Mouse (Mus musculus) stomach, embryonic 16.5 days (tissue): Measurements from ENCODE around the gene 1700020N01Rik. TPM values are rescaled to one million over a fixed set of nuclear protein-coding genes. Genes with fewer than 3 reads are reported as not detected.
A peak's percentile ranks its signal among the peaks of the same experiment; 100 is the strongest.

ENCODE experiments used
- ATAC-seq: fragments of 200-750 bp; cut with Nextera tagmentation; 2 replicates; pipeline ENCODE4 v1.8.0; 2017; ENCODE audit warnings: moderate number of reproducible peaks, moderate TSS enrichment; ENCODE audit not compliant: insufficient read depth, low FRiP score
- H3K27ac ChIP-seq: fragments of 300-500 bp; sonication (generic); 2 replicates; pipeline ENCODE4 v1.5.1; 2014; ENCODE audit warnings: low read length
- H3K27me3 ChIP-seq: fragments of 300-500 bp; sonication (generic); 2 replicates; pipeline ENCODE4 v1.6.1; 2014; ENCODE audit warnings: low read length, control low read depth, mixed read lengths; ENCODE audit not compliant: control insufficient read depth, insufficient read depth
- H3K36me3 ChIP-seq: fragments of 300-500 bp; sonication (generic); 2 replicates; pipeline ENCODE4 v1.6.1; 2014; ENCODE audit warnings: low read length; ENCODE audit not compliant: control insufficient read depth, insufficient read depth
- H3K4me1 ChIP-seq: fragments of 300-500 bp; sonication (generic); 2 replicates; pipeline ENCODE4 v1.6.1; 2014; ENCODE audit warnings: low read length, control low read depth, mixed read lengths; ENCODE audit not compliant: control insufficient read depth, insufficient read depth
- H3K4me2 ChIP-seq: fragments of 300-500 bp; sonication (generic); 2 replicates; pipeline ENCODE4 v1.6.1; 2014; ENCODE audit warnings: low read depth, low read length, mixed read lengths
- H3K4me3 ChIP-seq: fragments of 300-500 bp; sonication (generic); replicated peaks from 2 replicates; pipeline ENCODE4 v1.5.1; 2014; ENCODE audit warnings: mild to moderate bottlenecking, low read length
- H3K9ac ChIP-seq: fragments of 300-500 bp; sonication (generic); 2 replicates; pipeline ENCODE4 v1.6.1; 2014; ENCODE audit warnings: low read length
- H3K9me3 ChIP-seq: fragments of 300-500 bp; sonication (generic); replicated peaks from 2 replicates; pipeline ENCODE4 v1.6.1; 2016; ENCODE audit warnings: low read length, control low read depth; ENCODE audit not compliant: control insufficient read depth
- WGBS: fragments of 180-500 bp; shearing (Covaris S2); extraction: QIAGEN DNeasy Blood & Tissue Kit; methylation state at CpG from one replicate; pipeline ENCODE4 v1.1.7; 2014; 5-methylcytosine and 5-hydroxymethylcytosine counted together
- polyA plus RNA-seq: library from polyadenylated mRNA; unstranded; fragments of >200 nt; fragmentation: Nextera tagmentation; extraction: Ambion mirVana; gene quantifications from 2 replicates; pipeline ENCODE4 v1.2.1, GENCODE M21; 2015

Gene 1700020N01Rik
- polyA plus RNA-seq, 1 experiment from 2014 or later: not detected

DNA sequence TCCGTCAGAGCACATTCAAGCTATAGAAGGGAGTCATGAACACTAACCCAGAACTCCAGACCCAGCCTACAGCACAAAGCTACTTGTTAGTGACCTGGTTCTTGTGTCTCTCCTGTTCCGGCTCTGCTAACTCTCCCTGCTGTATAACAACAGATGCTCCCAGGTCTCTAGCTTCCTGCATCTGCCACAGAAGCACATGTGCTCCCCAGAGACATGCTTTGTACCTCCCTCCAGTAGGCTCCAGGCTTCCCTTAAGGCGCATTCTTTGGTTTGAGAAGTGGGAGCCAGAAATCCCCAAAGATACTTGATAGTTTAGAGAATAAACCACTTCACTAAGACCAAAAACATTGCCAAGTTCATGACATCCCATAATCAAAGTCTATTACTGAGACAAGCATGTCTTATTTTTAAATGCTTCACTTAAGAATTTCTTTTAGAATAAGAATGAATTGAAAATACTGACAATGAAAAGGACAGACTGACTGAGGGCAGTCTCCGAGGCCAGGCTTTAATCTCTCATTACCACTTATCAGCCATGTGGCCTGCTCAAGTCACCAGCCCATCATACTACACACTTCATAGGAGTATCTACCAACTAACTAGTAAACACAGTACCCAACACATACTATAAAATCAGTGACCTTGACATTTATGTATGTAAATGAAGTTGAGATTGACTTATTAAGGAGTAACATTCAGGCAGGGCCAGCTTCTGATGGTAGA is 43.2 kb downstream of the 1700020N01Rik start:
- Histone ChIP-seq H3K4me2 (no peak overlapping the region), H3K36me3 (no peaks in the 10 kb centered on the region), H3K9me3 (no peaks in the 10 kb centered on the region), H3K27me3 (no peaks in the 10 kb centered on the region), H3K9ac (no peak overlapping the region), H3K4me1 (no peaks in the 10 kb centered on the region), H3K27ac (no peak overlapping the region), H3K4me3 (no peak overlapping the region)
- ATAC-seq: no peak
- WGBS: 77% methylated on average over 4 of the region's 4 CpGs

DNA sequence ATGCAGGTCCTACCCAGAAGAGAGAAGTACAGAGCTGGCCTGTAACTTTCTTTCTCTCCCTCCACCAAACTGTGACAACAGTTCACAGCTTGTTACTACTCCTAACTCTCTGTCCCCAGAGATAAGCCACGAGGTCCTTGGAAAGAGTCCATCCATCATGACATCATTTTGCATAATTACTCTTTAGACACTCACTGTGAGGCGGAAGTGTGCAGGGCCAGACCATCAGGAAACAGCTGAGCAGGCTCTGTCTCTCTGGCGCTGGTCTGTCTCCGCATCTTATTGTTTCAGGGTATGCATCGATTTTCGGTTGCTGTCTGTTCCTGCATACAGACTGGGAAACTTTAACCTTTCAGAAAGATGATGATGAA is 43.8 kb downstream of the 1700020N01Rik start:
- Histone ChIP-seq H3K36me3 (no peaks in the 10 kb centered on the region), H3K27me3 (no peaks in the 10 kb centered on the region), H3K4me1 (no peaks in the 10 kb centered on the region), H3K27ac (no peak overlapping the region), H3K4me3 (no peak overlapping the region), H3K9me3 (no peaks in the 10 kb centered on the region), H3K9ac (no peak overlapping the region), H3K4me2 (no peak overlapping the region)
- WGBS: 55% methylated on average over 6 of the region's 6 CpGs
- ATAC-seq: no peak

- Histone ChIP-seq H3K27me3 (no peaks in the 10 kb centered on the region), H3K27ac (no peak overlapping the region)
Measured at GRCm38 (mm10) chr10:21651388-21651787, 58.4 kb downstream of the 1700020N01Rik start.

DNA sequence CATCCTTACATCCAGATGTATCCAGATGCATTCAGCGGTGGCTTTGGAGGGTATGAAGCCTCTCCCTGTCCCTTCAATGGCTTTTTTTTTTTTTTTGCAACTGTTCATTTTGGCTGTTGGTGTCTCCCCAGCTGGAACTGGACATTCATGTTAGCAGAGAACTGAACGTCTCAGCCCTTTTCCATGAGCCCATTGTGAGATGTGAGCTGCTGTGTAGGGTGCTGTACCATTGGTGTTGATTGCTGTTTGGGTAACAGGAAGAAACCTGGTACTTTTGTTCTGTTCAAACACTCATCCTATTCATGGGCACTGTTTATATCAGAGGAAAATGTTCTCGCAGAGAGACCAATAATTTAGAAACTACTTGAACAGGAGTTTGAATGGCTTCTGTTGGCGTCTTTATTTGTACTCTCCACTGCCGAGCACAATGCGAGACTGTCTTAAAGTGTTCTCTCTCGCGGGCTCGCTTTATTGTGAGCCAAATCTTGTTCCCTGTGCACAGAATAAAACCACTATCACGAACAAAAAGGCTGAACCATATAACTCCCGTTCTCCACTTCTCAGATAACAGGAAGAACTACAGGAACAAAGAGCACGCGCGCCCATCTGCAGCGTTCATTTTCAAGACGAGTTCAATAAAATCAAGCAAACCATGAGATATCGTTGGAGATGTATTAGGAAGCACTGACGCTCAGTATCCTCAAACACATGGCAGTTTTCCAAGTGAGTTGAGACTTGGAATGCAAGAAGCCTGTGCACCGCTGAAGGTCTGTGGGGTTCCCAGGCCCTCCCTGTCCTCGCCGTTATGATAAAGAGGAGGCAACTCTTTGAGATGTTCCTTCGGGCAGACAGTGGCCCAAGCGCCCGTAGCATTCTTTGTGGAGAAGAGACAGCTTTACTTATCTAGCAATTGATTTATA is 59.7 kb downstream of the 1700020N01Rik start:
- H3K27ac ChIP-seq: no peak overlapping the region
- H3K9me3 ChIP-seq: no peaks in the 10 kb centered on the region
- 85% methylated on average over 24 of the region's 24 CpGs for WGBS
- H3K36me3 ChIP-seq: no peaks in the 10 kb centered on the region
- H3K27me3 ChIP-seq: no peaks in the 10 kb centered on the region
- no peak overlapping the region for H3K9ac ChIP-seq
- H3K4me3 ChIP-seq: no peak overlapping the region
- ATAC-seq: no peak
- no peaks in the 10 kb centered on the region for H3K4me1 ChIP-seq
- no peak overlapping the region for H3K4me2 ChIP-seq

More at GRCm38 (mm10) chr10:21651388-21651787, 58.4 kb downstream of the 1700020N01Rik start:
- Histone ChIP-seq H3K9me3 (no peaks in the 10 kb centered on the region), H3K4me2 (no peak overlapping the region), H3K36me3 (no peaks in the 10 kb centered on the region), H3K4me1 (no peaks in the 10 kb centered on the region), H3K9ac (no peak overlapping the region), H3K4me3 (no peak overlapping the region)
- ATAC-seq: no peak
- WGBS: 79% methylated on average over 4 of the region's 4 CpGs

DNA sequence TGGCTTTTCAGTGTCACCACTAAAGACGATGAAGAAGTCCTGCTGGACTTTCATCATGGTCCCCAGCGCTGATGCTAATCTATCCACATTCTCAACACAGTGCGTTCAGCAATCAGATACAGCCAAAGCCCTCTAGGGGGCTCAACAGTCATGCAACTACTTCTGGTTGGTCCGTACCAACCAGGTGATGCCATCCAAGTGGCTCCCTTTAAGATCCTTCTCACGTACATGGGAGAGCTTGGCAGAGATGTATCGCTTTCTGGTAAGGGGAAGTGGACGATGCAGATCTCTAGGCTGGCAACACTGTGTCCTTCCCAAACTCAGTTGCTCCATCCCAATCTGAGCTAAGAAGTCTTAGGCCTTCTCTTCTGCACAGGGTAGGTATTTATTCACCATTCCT is 60.5 kb downstream of the 1700020N01Rik start:
- Histone ChIP-seq H3K4me2 (no peak overlapping the region), H3K9me3 (no peaks in the 10 kb centered on the region), H3K36me3 (no peaks in the 10 kb centered on the region), H3K9ac (no peak overlapping the region), H3K4me1 (no peaks in the 10 kb centered on the region), H3K27ac (no peak overlapping the region), H3K4me3 (no peak overlapping the region), H3K27me3 (no peaks in the 10 kb centered on the region)
- ATAC-seq: no peak
- 93% methylated on average over 7 of the region's 7 CpGs for WGBS

DNA sequence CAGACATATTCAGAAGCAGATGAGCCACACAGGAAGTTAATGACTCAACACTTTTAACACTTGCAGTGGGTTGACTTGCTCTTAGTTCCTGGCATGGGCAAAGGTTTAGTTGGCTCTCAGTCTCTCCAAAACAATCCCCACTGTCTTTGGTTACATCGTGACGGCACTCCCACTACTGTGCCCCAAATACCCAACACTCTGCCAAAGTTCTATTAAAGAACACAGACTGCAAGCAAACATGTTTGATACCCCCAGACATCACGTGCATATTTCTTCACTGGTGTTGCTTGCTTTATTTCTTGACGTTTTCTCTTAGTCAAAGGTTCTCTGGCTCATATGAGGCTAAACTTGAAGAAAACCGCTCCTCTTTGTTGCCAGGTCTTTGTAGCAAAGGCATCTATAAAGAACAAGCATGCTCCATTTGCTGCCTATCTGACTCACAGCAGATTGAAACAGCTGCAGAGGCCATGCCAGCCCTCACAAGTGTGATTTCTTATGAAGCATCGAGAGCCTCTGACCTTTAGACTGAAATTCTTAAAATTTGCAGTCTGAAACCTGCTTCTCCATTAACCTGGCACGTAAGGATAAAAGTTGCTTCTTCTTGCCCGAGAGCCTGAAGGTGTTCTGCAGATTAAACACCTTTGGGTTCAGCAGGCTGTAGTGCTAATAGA is 66.8 kb downstream of the 1700020N01Rik start:
- H3K27me3 ChIP-seq: no peaks in the 10 kb centered on the region
- no peaks in the 10 kb centered on the region for H3K4me1 ChIP-seq
- no peak overlapping the region for H3K9ac ChIP-seq
- WGBS: 79% methylated on average over 8 of the region's 8 CpGs
- H3K36me3 ChIP-seq: no peaks in the 10 kb centered on the region
- H3K27ac ChIP-seq: no peak overlapping the region
- H3K4me3 ChIP-seq: no peak overlapping the region
- ATAC-seq: no peak
- no peak overlapping the region for H3K4me2 ChIP-seq
- no peaks in the 10 kb centered on the region for H3K9me3 ChIP-seq

GRCm38 (mm10) chr10:21668976-21669375 is 76.0 kb downstream of the 1700020N01Rik start:
- no peaks in the 10 kb centered on the region for H3K9me3 ChIP-seq
- ATAC-seq: peak; percentile 60
- WGBS: 43% methylated on average over 17 of the region's 17 CpGs
- peak overlapping the region; percentile 11; the same call in 1 of the 2 replicates for H3K4me3 ChIP-seq
- peak overlapping the region; percentile 8; the same call in 1 of the 2 replicates for H3K27ac ChIP-seq
- H3K9ac ChIP-seq: no peak overlapping the region
- peak overlapping the region; percentile 37 for H3K4me2 ChIP-seq
- no peaks in the 10 kb centered on the region for H3K4me1 ChIP-seq
- no peaks in the 10 kb centered on the region for H3K36me3 ChIP-seq
- H3K27me3 ChIP-seq: no peaks in the 10 kb centered on the region

DNA sequence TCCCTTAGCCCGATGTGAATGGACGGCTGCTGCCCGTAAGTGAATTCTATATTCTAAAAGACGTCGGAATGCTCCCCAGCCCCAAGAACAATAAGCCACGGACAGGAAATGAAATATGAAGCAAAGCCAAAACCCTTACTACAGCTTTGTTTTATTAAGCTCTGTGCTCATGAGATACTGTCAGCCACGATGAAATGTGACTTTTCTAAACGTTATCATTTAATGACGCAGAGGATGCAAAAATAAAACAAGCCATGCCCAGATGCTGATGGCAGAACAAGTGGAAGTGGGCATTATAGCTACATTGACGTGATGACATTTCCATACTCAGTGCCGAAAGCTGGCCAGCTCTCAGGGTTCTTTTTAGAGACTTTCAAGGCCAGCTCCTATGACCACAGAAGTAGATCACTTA is 76.8 kb downstream of the 1700020N01Rik start:
- H3K36me3 ChIP-seq: no peaks in the 10 kb centered on the region
- no peaks in the 10 kb centered on the region for H3K27me3 ChIP-seq
- H3K9me3 ChIP-seq: no peaks in the 10 kb centered on the region
- WGBS: 58% methylated on average over 11 of the region's 11 CpGs
- H3K9ac ChIP-seq: no peak overlapping the region
- no peak overlapping the region; the same call in 1 of the 2 replicates for H3K27ac ChIP-seq
- H3K4me3 ChIP-seq: no peak overlapping the region
- H3K4me1 ChIP-seq: no peaks in the 10 kb centered on the region
- no peak overlapping the region for H3K4me2 ChIP-seq
- no peak for ATAC-seq

DNA sequence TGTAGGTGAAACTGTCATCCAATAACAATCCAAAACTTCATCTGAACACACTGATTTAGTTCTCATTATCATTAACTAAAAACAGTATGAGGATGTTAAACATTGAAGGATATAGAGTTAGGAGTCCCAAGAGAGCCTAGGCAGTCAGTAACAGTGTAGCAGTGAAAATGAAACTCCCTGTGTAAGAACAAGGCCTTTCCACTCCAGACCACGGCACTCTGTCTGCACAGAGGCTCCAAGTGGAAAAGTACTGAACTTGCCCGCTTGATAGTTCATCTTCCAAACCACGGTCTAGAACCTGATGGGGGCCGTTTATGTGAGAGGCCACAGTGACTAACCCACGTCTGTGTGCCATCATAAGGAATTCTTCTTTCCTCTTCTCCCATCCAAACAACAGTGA is 77.2 kb downstream of the 1700020N01Rik start:
- 75% methylated on average over 5 of the region's 5 CpGs for WGBS
- no peak overlapping the region for H3K4me2 ChIP-seq
- H3K4me1 ChIP-seq: no peaks in the 10 kb centered on the region
- no peak overlapping the region for H3K9ac ChIP-seq
- no peaks in the 10 kb centered on the region for H3K27me3 ChIP-seq
- no peak for ATAC-seq
- H3K9me3 ChIP-seq: no peaks in the 10 kb centered on the region
- H3K4me3 ChIP-seq: no peak overlapping the region
- H3K36me3 ChIP-seq: no peaks in the 10 kb centered on the region
- no peak overlapping the region for H3K27ac ChIP-seq
